Mouse (Mus musculus) ES-Bruce4 (cell line): ENCODE results near the gene Slc25a47.

Experiments
- CTCF ChIP-seq: IDR thresholded peaks from one replicate; pipeline ENCODE4 v1.8.1; 2011; ENCODE audit warnings: low read depth, low read length
- EP300 ChIP-seq: IDR thresholded peaks from 2 replicates; pipeline ENCODE4 v1.6.1; 2011; ENCODE audit warnings: low read depth, low read length; ENCODE audit not compliant: insufficient read depth

DNA sequence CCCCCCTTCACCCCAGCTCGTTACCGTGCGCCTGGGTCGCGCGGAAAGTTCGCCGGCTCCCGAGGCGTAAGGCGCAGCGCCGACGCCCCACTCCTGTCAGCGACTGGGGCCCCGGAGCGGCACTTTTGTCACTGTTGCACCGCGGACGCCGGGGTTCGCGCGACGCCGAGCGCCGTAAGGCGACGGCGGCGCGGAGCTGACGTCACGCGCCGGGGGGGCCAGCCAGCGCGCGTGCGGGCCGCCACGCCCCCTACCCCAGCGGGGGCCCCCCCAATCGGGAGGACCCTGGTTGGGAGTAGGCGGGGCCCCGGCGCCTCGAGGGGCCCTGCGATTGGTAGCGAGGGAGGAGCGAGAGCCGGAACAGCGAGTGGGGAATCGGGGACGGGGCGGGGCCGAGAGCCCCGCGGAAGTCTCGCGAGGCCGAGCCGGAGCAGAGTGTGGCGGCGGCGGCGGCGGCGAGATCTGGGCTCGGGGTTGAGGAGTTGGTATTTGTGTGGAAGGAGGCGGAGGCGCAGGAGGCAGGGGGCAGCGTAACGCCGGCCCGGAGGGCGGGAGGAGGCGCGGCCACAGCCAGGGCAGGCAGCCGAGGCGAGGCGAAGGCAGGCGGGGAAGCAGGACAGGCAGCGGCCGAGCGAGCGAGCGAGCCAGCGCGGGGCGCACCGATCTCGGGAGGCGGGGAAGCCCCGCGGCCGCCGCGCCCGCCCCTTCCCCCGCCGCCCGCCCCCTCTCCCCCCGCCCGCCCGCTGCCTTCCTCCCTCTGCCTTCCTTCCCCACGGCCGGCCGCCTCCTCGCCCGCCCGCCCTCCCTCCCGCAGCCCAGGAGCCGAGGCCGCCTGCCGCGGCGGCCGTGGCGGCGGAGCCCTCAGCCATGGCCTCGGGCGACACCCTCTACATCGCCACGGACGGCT is 43.0 kb upstream of the Slc25a47 start, which contains the start of gene Yy1:
- no peak for TF ChIP-seq EP300
- TF ChIP-seq CTCF = no peak
